Mouse (Mus musculus): ENCODE measurements around the gene Cul4a.

- no peak for TF ChIP-seq CTCF (IDR thresholded peaks at IDR 0.05; ENCODE audit: borderline replicate concordance, insufficient read depth, low read length)
- peak; percentile 70 for TF ChIP-seq POLR2A (IDR thresholded peaks at IDR 0.05; ENCODE audit: low read depth, low read length)
Observed at GRCm38 (mm10) chr8:13104691-13105086, 732 bp upstream of the Cul4a start.

All from embryonic fibroblast, embryonic 13.5 days (primary cell).